Mouse (Mus musculus) kidney, adult 2 months (tissue): ENCODE results near the gene Cntnap1. TPM values are rescaled to one million over a fixed set of nuclear protein-coding genes. Genes with fewer than 3 reads are reported as not detected.

Experiments
- DNase-seq: peaks from one replicate; pipeline ENCODE4 v3.0.0; 2021
- H3K27ac ChIP-seq: fragments of 200-500 bp; 2 replicates; pipeline ENCODE4 v1.5.1; 2012; ENCODE audit warnings: low read depth, low read length, control low read depth, inconsistent platforms; ENCODE audit not compliant: insufficient read depth
- H3K27me3 ChIP-seq: fragments of 200-500 bp; replicated peaks from 2 replicates; pipeline ENCODE4 v1.6.1; 2012; ENCODE audit warnings: mild to moderate bottlenecking, moderate library complexity, low read length, inconsistent platforms; ENCODE audit not compliant: control insufficient read depth, insufficient read depth
- H3K36me3 ChIP-seq: fragments of 200-500 bp; 2 replicates; pipeline ENCODE4 v1.6.1; 2012; ENCODE audit warnings: mild to moderate bottlenecking, moderate library complexity, low read length, inconsistent platforms; ENCODE audit not compliant: control insufficient read depth, insufficient read depth
- H3K4me1 ChIP-seq: fragments of 200-500 bp; 2 replicates; pipeline ENCODE4 v1.6.1; 2011; ENCODE audit warnings: low read length; ENCODE audit not compliant: control insufficient read depth, insufficient read depth
- H3K4me3 ChIP-seq: fragments of 200-500 bp; 2 replicates; pipeline ENCODE4 v1.5.1; 2011; ENCODE audit warnings: mild to moderate bottlenecking, low read depth, low read length, control low read depth; ENCODE audit not compliant: insufficient read depth
- CTCF ChIP-seq: fragments of 200-500 bp; conservative IDR thresholded peaks from 2 replicates; pipeline ENCODE4 v1.5.1; 2011; ENCODE audit warnings: low read depth, mild to moderate bottlenecking, control low read depth, low read length, moderate library complexity, mixed read lengths; ENCODE audit not compliant: insufficient read depth, insufficient read length
- POLR2A ChIP-seq: fragments of 200-500 bp; IDR thresholded peaks from one replicate; pipeline ENCODE4 v1.6.1; 2011; ENCODE audit warnings: low read depth, low read length, control low read depth
- WGBS: fragments of 180-500 bp; shearing (Covaris S2); methylation state at CpG from one replicate; pipeline ENCODE4 v1.1.7; 2018; 5-methylcytosine and 5-hydroxymethylcytosine counted together
- polyA plus RNA-seq: library from polyadenylated mRNA; depleted of rRNA; stranded (reverse); fragments of >200 nt; gene quantifications from 2 replicates; pipeline ENCODE4 v1.2.3, GENCODE M21; 2012

Gene Cntnap1
- polyA plus RNA-seq, 1 experiment: 3.6 TPM

DNA sequence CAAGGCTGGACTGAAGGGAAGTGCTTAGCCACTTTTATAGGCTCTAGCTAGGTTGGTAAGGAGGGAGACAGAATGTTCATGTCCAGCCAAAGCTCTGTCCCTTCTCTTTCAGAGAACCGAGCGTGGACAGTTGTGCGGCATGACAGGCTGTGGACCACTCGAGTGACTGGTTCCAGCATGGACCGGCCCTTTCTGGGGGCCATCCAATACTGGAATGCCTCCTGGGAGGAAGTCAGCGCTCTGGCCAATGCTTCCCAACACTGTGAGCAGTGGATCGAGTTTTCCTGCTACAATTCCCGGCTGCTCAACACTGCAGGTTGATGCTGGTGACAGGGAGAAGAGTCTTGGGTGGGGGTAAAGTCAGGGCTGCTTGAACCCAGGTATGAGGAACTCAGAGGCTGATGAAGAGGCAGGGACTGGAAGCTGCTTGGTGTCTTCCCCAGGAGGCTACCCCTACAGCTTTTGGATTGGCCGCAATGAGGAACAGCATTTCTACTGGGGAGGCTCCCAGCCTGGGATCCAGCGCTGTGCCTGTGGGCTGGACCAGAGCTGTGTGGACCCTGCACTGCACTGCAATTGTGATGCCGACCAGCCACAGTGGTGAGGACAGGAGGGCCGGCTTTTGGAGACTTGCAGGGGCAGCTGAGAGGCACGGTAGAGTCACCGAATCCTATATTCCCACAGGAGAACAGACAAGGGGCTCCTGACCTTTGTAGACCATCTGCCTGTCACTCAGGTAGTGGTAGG is 12.6 kb downstream of the Cntnap1 start:
- WGBS: 76% methylated on average over 14 of the region's 14 CpGs
- no peaks in the 10 kb centered on the region for H3K27me3 ChIP-seq
- H3K4me3 ChIP-seq: no peak overlapping the region
- no peaks in the 10 kb centered on the region for H3K4me1 ChIP-seq
- TF ChIP-seq CTCF: no peak
- no peaks in the 10 kb centered on the region for H3K36me3 ChIP-seq
- no peak overlapping the region for H3K27ac ChIP-seq
- DNase-seq: no peak

DNA sequence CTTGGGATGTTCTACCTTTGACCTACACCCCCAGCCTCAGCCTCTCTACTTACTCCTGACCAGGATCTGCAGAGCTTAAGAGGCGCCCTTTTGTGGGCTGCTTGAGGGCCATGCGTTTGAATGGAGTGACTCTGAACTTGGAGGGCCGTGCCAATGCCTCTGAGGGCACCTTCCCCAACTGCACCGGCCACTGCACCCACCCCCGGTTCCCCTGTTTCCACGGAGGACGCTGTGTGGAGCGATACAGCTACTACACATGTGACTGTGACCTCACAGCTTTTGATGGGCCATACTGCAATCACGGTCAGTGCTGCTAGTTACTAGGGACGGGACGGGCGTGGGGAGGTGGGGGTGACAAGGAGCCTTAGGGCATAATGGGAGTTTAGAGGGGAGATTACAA is 14.7 kb downstream of the Cntnap1 start:
- Histone ChIP-seq H3K4me3 (no peak overlapping the region), H3K27ac (no peak overlapping the region), H3K27me3 (no peaks in the 10 kb centered on the region), H3K36me3 (no peaks in the 10 kb centered on the region), H3K4me1 (no peaks in the 10 kb centered on the region)
- DNase-seq: no peak
- 87% methylated on average over 12 of the region's 12 CpGs for WGBS
- TF ChIP-seq POLR2A (no peak), CTCF (no peak)

DNA sequence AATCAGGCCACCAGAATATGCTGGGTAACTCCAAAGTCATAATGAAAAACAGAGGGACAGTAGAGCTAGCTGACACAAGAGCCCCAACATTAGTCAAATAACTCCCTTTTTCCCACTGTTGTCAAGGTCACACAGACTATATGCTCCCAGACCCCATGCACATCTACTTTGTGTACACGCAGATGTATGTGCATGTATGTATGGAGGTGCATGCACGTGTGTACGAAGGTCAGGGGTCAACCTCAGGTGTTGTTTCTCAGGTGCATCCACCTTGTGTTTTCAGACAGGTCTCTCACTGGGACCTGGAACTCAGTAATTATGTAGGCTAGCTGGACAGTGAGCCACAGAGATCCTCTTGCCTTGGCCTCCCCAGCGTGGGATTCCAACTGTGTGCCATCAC is 15.1 kb downstream of the Cntnap1 start:
- TF ChIP-seq POLR2A (no peak), CTCF (no peak)
- Histone ChIP-seq H3K27me3 (no peaks in the 10 kb centered on the region), H3K4me1 (no peaks in the 10 kb centered on the region), H3K4me3 (no peak overlapping the region), H3K36me3 (no peaks in the 10 kb centered on the region), H3K27ac (no peak overlapping the region)
- DNase-seq: no peak
- WGBS: 95% methylated on average over 4 of the region's 4 CpGs

DNA sequence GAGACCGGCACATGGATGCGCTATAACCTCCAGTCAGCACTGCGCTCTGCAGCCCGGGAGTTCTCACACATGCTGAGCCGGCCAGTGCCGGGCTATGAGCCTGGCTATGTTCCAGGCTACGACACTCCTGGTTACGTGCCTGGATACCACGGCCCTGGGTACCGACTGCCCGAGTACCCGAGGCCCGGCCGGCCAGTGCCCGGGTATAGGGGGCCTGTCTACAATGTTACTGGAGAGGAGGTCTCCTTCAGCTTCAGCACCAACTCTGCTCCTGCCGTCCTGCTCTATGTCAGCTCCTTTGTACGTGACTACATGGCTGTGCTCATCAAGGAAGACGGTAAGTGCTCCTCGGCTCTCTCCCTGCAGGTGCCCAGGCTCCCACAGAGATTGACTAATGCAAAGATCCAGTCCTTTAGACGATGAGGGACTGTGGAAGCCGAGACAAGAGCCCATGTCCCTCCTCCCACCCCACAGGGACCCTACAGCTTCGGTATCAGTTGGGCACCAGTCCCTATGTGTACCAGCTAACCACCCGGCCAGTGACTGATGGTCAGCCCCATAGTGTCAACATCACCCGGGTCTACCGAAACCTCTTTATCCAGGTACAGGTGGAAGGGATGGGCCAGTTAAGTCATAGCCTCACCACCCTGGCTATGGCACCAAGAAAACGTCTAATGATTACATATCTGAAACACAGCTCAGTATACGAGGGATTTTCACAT is 16.4 kb downstream of the Cntnap1 start:
- no peak for TF ChIP-seq CTCF
- TF ChIP-seq POLR2A: no peak
- H3K27ac ChIP-seq: no peak overlapping the region
- WGBS: 90% methylated on average over 27 of the region's 27 CpGs
- H3K27me3 ChIP-seq: no peaks in the 10 kb centered on the region
- no peaks in the 10 kb centered on the region for H3K4me1 ChIP-seq
- DNase-seq: no peak
- H3K4me3 ChIP-seq: no peak overlapping the region
- H3K36me3 ChIP-seq: no peaks in the 10 kb centered on the region

DNA sequence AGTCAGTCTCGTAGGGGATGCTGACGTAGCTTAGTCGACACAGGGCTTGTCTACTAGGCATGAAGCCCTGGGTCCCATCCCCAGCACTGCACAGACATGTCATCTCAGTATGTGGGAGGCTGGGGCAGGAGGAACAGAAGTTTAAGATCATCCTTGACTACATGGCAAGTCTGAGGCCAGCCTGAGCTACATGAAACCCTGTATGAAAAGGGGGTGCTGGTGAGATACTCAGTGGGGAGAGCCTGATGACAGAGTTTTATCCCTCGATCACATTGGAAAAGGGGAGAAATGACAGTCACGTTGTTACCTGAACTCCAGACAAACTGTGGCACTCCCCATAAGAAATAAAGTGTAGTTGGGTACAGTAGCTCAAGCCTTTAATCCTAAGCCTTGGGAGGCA is 17.2 kb downstream of the Cntnap1 start:
- no peaks in the 10 kb centered on the region for H3K27me3 ChIP-seq
- no peak overlapping the region for H3K4me3 ChIP-seq
- no peak for DNase-seq
- 93% methylated on average over 5 of the region's 5 CpGs for WGBS
- H3K27ac ChIP-seq: no peak overlapping the region
- no peaks in the 10 kb centered on the region for H3K36me3 ChIP-seq
- TF ChIP-seq CTCF (no peak), POLR2A (no peak)
- H3K4me1 ChIP-seq: no peaks in the 10 kb centered on the region

DNA sequence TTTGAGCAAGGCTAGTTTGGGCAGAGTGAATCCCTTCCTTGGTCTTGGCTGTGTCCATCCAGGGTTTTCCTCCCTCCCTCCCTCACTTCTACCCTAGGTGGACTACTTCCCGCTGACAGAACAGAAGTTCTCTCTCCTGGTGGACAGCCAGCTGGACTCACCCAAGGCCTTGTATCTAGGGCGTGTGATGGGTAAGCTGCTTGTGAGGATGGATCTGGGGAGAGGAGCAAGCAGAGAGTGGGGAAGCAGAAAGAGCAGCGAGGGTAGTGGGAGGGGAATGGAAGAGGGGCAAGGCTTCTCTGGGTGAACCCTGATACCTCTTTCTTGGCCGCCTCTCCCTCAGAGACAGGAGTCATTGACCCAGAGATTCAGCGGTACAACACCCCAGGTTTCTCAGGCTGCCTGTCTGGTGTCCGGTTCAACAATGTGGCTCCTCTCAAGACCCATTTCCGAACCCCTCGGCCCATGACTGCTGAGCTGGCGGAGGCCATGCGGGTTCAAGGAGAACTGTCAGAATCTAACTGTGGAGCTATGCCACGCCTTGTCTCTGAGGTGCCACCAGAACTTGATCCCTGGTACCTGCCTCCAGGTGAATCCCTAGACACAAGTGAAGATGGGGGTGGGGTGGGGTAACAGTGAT is 18.0 kb downstream of the Cntnap1 start:
- no peaks in the 10 kb centered on the region for H3K36me3 ChIP-seq
- no peaks in the 10 kb centered on the region for H3K27me3 ChIP-seq
- H3K4me1 ChIP-seq: no peaks in the 10 kb centered on the region
- TF ChIP-seq CTCF: no peak
- TF ChIP-seq POLR2A: no peak
- 72% methylated on average over 11 of the region's 11 CpGs for WGBS
- H3K27ac ChIP-seq: no peak overlapping the region
- DNase-seq: no peak
- H3K4me3 ChIP-seq: no peak overlapping the region

DNA sequence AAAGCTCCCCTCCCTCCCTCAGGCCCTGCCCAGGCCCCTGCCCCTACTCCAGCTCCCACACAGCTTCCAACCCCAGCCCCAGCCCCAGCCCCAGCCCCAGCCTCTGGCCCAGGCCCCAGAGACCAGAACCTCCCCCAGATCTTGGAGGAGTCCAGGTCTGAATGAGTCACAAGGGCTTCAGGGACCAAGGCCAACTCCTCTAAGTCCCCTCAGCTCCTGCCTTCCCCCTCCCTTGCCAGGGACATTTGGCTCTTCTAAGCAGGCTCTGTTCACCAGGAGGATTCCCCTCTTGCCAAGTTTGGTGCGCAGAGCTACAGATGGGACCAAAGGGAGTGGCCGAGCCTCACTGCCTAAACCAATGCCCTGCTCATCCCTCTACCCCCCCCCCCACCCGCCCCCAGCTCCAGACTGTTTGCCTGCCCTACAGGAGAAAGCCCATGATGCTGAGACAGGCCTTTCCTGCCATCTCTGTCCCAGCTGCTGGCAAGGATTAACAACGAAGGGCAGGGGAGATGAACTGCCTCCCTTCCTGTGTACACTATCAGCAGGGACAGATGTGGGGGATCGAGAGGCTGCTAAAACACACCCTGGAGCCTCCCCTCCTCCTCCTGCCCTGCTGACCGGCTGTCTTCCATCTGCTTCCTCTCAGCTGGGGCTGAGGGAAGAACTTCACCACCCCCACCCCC is 19.3 kb downstream of the Cntnap1 start:
- H3K27me3 ChIP-seq: no peaks in the 10 kb centered on the region
- H3K4me1 ChIP-seq: no peaks in the 10 kb centered on the region
- WGBS: 40% methylated on average over 6 of the region's 6 CpGs
- no peaks in the 10 kb centered on the region; the same call in 1 of the 2 replicates for H3K36me3 ChIP-seq
- no peak for TF ChIP-seq CTCF
- TF ChIP-seq POLR2A: no peak
- H3K27ac ChIP-seq: no peak overlapping the region
- no peak overlapping the region for H3K4me3 ChIP-seq
- peak; percentile 62 for DNase-seq
